ENCODE assay signal across 31 mouse cellular contexts in genomic region chr5:43504243-43504786, GRCm38 (mm10). TPM values are rescaled to one million over a fixed set of nuclear protein-coding genes. Genes with fewer than 3 reads are reported as not detected.
DNase-seq lines count a peak whose midpoint lies in the region; ATAC-seq and TF ChIP-seq lines count a peak whose summit lies in the region.
"Had no signal": no experiment of that assay in that cellular context is flagged by ENCODE, and none has a peak within 500 bp of the region (broad histone marks: within the 10 kb centered on the region; RNA-seq: fewer than 3 reads in every experiment).

No protein-coding gene starts in this region.

- no peak overlapping the region for H3K4me2 ChIP-seq in intestine, embryonic 14.5 days (ENCODE audit: low read length)
- H3K4me2 ChIP-seq in intestine, embryonic 15.5 days (replicated peaks), result no peak overlapping the region
- no peak overlapping the region for H3K4me2 ChIP-seq in CH12.LX (ENCODE audit: insufficient read depth, low read depth, poor library complexity, severe bottlenecking)
- H3K4me2 ChIP-seq in limb, embryonic 13.5 days (replicated peaks), result no peak overlapping the region
- no peak overlapping the region for H3K4me2 ChIP-seq in heart, embryonic 12.5 days
- H3K4me2 ChIP-seq: embryonic facial prominence, embryonic 12.5 days; heart, embryonic 11.5 days; liver, embryonic 15.5 days; lung, embryonic 15.5 days; neural tube, embryonic 12.5 days had no signal

- no peak overlapping the region for H3K4me3 ChIP-seq in intestine, embryonic 14.5 days (ENCODE audit: low read depth, low read length)
- no peak overlapping the region for H3K4me3 ChIP-seq in intestine, embryonic 15.5 days (replicated peaks)
- H3K4me3 ChIP-seq in CH12.LX (replicated peaks in 1 of 3; ENCODE audit: low read depth in 2 of 3, low read length in 2 of 3, poor library complexity in 1 of 3), result no peak overlapping the region
- no peak overlapping the region for H3K4me3 ChIP-seq in embryonic facial prominence, embryonic 10.5 days
- no peak overlapping the region for H3K4me3 ChIP-seq in limb, embryonic 13.5 days
- H3K4me3 ChIP-seq in heart, embryonic 12.5 days, result no peak overlapping the region
- H3K4me3 ChIP-seq: embryonic facial prominence, embryonic 12.5 days; gastrocnemius, adult 2 months; liver, embryonic 15.5 days; lung, embryonic 15.5 days; neural tube, embryonic 12.5 days had no signal

- dilution Hi-C loops in CH12.LX (cut with MboI; ENCODE audit: extremely low pct_ligation_motif_present, extremely low pct_unique_long_range_greater_than_20kb, low sequenced_read_pairs), result no loop called here

- DNase-seq in intestine, embryonic 14.5 days (ENCODE audit: low spot score), result peak; percentile 32
- DNase-seq in CH12.LX (ENCODE audit: extremely low read depth), result no peak
- peak; percentile 50 for DNase-seq in embryonic facial prominence, embryonic 10.5 days (ENCODE audit: low spot score)
- DNase-seq in frontal cortex, postnatal 36 days (ENCODE audit: low spot score in 2 of 2), result no peak
- no peak for DNase-seq in layer of hippocampus, postnatal 10 days (ENCODE audit: low spot score in 2 of 2)
- DNase-seq: adrenal gland, adult 8-10 months; cerebellum, adult 2 months; cerebellum, postnatal 25 days; forebrain, postnatal 0 days; gastrocnemius, adult 2 months; heart, postnatal 14 days; kidney, adult 2 months; kidney, postnatal 14 days; layer of hippocampus, postnatal 36 days; liver; lung, postnatal 4 days; retina, postnatal 1 day; thymus, postnatal 25 days had no signal

- in situ Hi-C loops in CH12.LX (cut with MboI; ENCODE audit: low pct_ligation_motif_present, low pct_unique_long_range_greater_than_20kb, low sequenced_read_pairs), result no loop called here

- WGBS in intestine, embryonic 14.5 days, result 56% methylated on average over 2 of the region's 2 CpGs
- WGBS in intestine, embryonic 15.5 days, result 68% methylated on average over 2 of the region's 2 CpGs
- 39% methylated on average over 2 of the region's 2 CpGs for WGBS in embryonic facial prominence, embryonic 10.5 days
- 6% methylated on average over 2 of the region's 2 CpGs for WGBS in limb, embryonic 13.5 days
- 65% methylated on average over 2 of the region's 2 CpGs for WGBS in heart, embryonic 12.5 days

- no peaks in the 10 kb centered on the region for H3K27me3 ChIP-seq in intestine, embryonic 14.5 days (replicated peaks; ENCODE audit: control insufficient read depth, insufficient read depth, low read length)
- H3K27me3 ChIP-seq in intestine, embryonic 15.5 days (replicated peaks), result no peaks in the 10 kb centered on the region
- no peaks in the 10 kb centered on the region for H3K27me3 ChIP-seq in CH12.LX (replicated peaks)
- H3K27me3 ChIP-seq in embryonic facial prominence, embryonic 10.5 days (replicated peaks; ENCODE audit: low read depth, poor library complexity, severe bottlenecking), result no peaks in the 10 kb centered on the region
- H3K27me3 ChIP-seq in limb, embryonic 13.5 days, result no peaks in the 10 kb centered on the region
- no peaks in the 10 kb centered on the region for H3K27me3 ChIP-seq in heart, embryonic 12.5 days (replicated peaks)
- H3K27me3 ChIP-seq: embryonic facial prominence, embryonic 12.5 days; liver, embryonic 15.5 days; lung, embryonic 15.5 days; neural tube, embryonic 12.5 days had no signal

- TF ChIP-seq CTCF in CH12.LX (conservative IDR thresholded peaks at IDR 0.05 in 1 of 2, IDR thresholded peaks at IDR 0.05 in 1 of 2; ENCODE audit: low read depth in 2 of 2, low read length in 2 of 2), result peak in 1 of 2 experiments; percentile 19; a peak in 1 of 4 replicates

- H3K4me1 ChIP-seq in intestine, embryonic 14.5 days (replicated peaks; ENCODE audit: control insufficient read depth, insufficient read depth, low read length), result no peaks in the 10 kb centered on the region
- no peaks in the 10 kb centered on the region for H3K4me1 ChIP-seq in intestine, embryonic 15.5 days (replicated peaks)
- peaks cover 0 to 13% of the 10 kb centered on the region in 2 experiments; a peak in 2 of 4 replicates for H3K4me1 ChIP-seq in CH12.LX (ENCODE audit: control insufficient read depth in 1 of 2, insufficient read depth in 2 of 2)
- H3K4me1 ChIP-seq in embryonic facial prominence, embryonic 10.5 days, result peaks cover 11% of the 10 kb centered on the region
- peaks cover 8% of the 10 kb centered on the region; the same call in 1 of the 2 replicates for H3K4me1 ChIP-seq in limb, embryonic 13.5 days
- H3K4me1 ChIP-seq in heart, embryonic 12.5 days (replicated peaks), result 0 out of 2 replicates have a peak, but pooled peaks cover 2% of the 10 kb centered on the region
- H3K4me1 ChIP-seq: liver, embryonic 15.5 days; neural tube, embryonic 12.5 days had no signal

- H3K36me3 ChIP-seq in intestine, embryonic 14.5 days (ENCODE audit: control insufficient read depth, insufficient read depth, low read length), result no peaks in the 10 kb centered on the region
- H3K36me3 ChIP-seq in intestine, embryonic 15.5 days, result no peaks in the 10 kb centered on the region
- no peaks in the 10 kb centered on the region for H3K36me3 ChIP-seq in CH12.LX (replicated peaks in 1 of 2; ENCODE audit: control insufficient read depth in 1 of 2, insufficient read depth in 1 of 2, low read length in 1 of 2)
- no peaks in the 10 kb centered on the region for H3K36me3 ChIP-seq in embryonic facial prominence, embryonic 10.5 days (replicated peaks)
- no peaks in the 10 kb centered on the region for H3K36me3 ChIP-seq in limb, embryonic 13.5 days
- no peaks in the 10 kb centered on the region for H3K36me3 ChIP-seq in heart, embryonic 12.5 days
- H3K36me3 ChIP-seq: embryonic facial prominence, embryonic 12.5 days; G1E; liver, embryonic 15.5 days; lung, embryonic 15.5 days; neural tube, embryonic 12.5 days had no signal

- no peak for TF ChIP-seq POLR2A in CH12.LX (IDR thresholded peaks at IDR 0.05; ENCODE audit: low read depth, low read length)

- no peaks in the 10 kb centered on the region for H3K9me3 ChIP-seq in intestine, embryonic 14.5 days (ENCODE audit: control insufficient read depth, low read length)
- H3K9me3 ChIP-seq in intestine, embryonic 15.5 days, result no peaks in the 10 kb centered on the region
- H3K9me3 ChIP-seq in CH12.LX (replicated peaks; ENCODE audit: low read length), result no peaks in the 10 kb centered on the region
- H3K9me3 ChIP-seq in embryonic facial prominence, embryonic 10.5 days, result no peaks in the 10 kb centered on the region
- H3K9me3 ChIP-seq in limb, embryonic 13.5 days, result no peaks in the 10 kb centered on the region
- no peaks in the 10 kb centered on the region for H3K9me3 ChIP-seq in heart, embryonic 12.5 days (replicated peaks)
- H3K9me3 ChIP-seq: embryonic facial prominence, embryonic 12.5 days; G1E; liver, embryonic 15.5 days; lung, embryonic 15.5 days; neural tube, embryonic 12.5 days had no signal

- TF ChIP-seq RAD21 in CH12.LX (IDR thresholded peaks at IDR 0.05; ENCODE audit: low read depth, low read length), result peak; percentile 20

- no peak overlapping the region for H3K9ac ChIP-seq in intestine, embryonic 14.5 days (ENCODE audit: low read length)
- no peak overlapping the region for H3K9ac ChIP-seq in intestine, embryonic 15.5 days
- H3K9ac ChIP-seq in CH12.LX (ENCODE audit: insufficient read depth, low read depth), result no peak overlapping the region
- no peak overlapping the region for H3K9ac ChIP-seq in limb, embryonic 13.5 days
- no peak overlapping the region for H3K9ac ChIP-seq in heart, embryonic 12.5 days
- H3K9ac ChIP-seq: embryonic facial prominence, embryonic 12.5 days; forebrain, postnatal 0 days; liver, embryonic 15.5 days; lung, embryonic 15.5 days; neural tube, embryonic 12.5 days had no signal

- no peak for ATAC-seq in intestine, embryonic 14.5 days (replicated peaks; ENCODE audit: low FRiP score, low TSS enrichment, low read depth)
- no peak for ATAC-seq in intestine, embryonic 15.5 days
- ATAC-seq in limb, embryonic 13.5 days (ENCODE audit: low FRiP score, low read depth), result peak; percentile 67
- ATAC-seq in heart, embryonic 12.5 days (ENCODE audit: insufficient number of reproducible peaks, low FRiP score), result no peak
- ATAC-seq: activated CD4-positive, CD25-positive, alpha-beta regulatory T cell, adult 4 months; forebrain, postnatal 0 days; hindbrain, postnatal 0 days had no signal

- no peak overlapping the region for H3K27ac ChIP-seq in intestine, embryonic 14.5 days (ENCODE audit: low read depth)
- H3K27ac ChIP-seq in intestine, embryonic 15.5 days, result no peak overlapping the region
- H3K27ac ChIP-seq in CH12.LX (ENCODE audit: insufficient read depth, low read depth), result no peak overlapping the region
- H3K27ac ChIP-seq in embryonic facial prominence, embryonic 10.5 days (replicated peaks), result no peak overlapping the region; the same call in 1 of the 2 replicates
- no peak overlapping the region for H3K27ac ChIP-seq in limb, embryonic 13.5 days
- H3K27ac ChIP-seq in heart, embryonic 12.5 days (ENCODE audit: poor library complexity, severe bottlenecking), result no peak overlapping the region
- H3K27ac ChIP-seq: embryonic facial prominence, embryonic 12.5 days; gastrocnemius, adult 2 months; hindbrain, postnatal 0 days; liver, embryonic 15.5 days; lung, embryonic 15.5 days; neural tube, embryonic 12.5 days had no signal

- no peaks in the 10 kb centered on the region for H3K79me2 ChIP-seq in CH12.LX (replicated peaks; ENCODE audit: control insufficient read depth, extremely low read depth, insufficient read depth, poor library complexity, severe bottlenecking)

- no peak for TF ChIP-seq EP300 in CH12.LX (IDR thresholded peaks at IDR 0.05; ENCODE audit: low read length)

TF ChIP-seq in CH12.LX, 34 proteins besides CTCF, POLR2A, EP300 and RAD21:
- TF ChIP-seq ZNF384 (IDR thresholded peaks at IDR 0.05; ENCODE audit: low read depth, low read length) (peak; percentile 81), BHLHE40 (IDR thresholded peaks at IDR 0.05; ENCODE audit: low read depth, low read length) (no peak), USF2 (conservative IDR thresholded peaks at IDR 0.05; ENCODE audit: low read depth, low read length) (no peak), JUND (conservative IDR thresholded peaks at IDR 0.05; ENCODE audit: low read depth, low read length) (no peak)

RNA-seq across cellular contexts. Expression of gene C1qtnf7, which starts 11.0 kb away (rescaled TPM):
- polyA plus RNA-seq in intestine, embryonic 14.5 days (2014; fragmentation: Nextera tagmentation; extraction: Ambion mirVana), result 6.7 and 6.8 TPM in 2 replicates
- 7.3 and 7.5 TPM in 2 replicates for polyA plus RNA-seq in intestine, embryonic 15.5 days (2015; fragmentation: Nextera tagmentation; extraction: Ambion mirVana)
- total RNA-seq in CH12.LX (2012; rRNA removed), result not detected in 2 replicates
- total RNA-seq in CH12.LX (2014; rRNA removed), result not detected in 2 replicates
- polyA plus RNA-seq in CH12.LX (2012; ENCODE audit: insufficient read length, low read depth), result not detected in 2 replicates
- polyA plus RNA-seq in embryonic facial prominence, embryonic 10.5 days (2016; fragmentation: Nextera tagmentation; extraction: Ambion mirVana), result 0.52 and 1.1 TPM in 2 replicates
- 10.0 and 10.6 TPM in 2 replicates for polyA plus RNA-seq in limb, embryonic 13.5 days (2015; fragmentation: Nextera tagmentation; extraction: Ambion mirVana)
- polyA plus RNA-seq in heart, embryonic 12.5 days (2016; fragmentation: Nextera tagmentation; extraction: Ambion mirVana), result 4.7 TPM in 2 replicates
- total RNA-seq in layer of hippocampus, postnatal 10 days (2021), result under 1 TPM; 0.82 to 0.83 TPM
- total RNA-seq: megakaryocyte-erythroid progenitor cell, adult 5-6 weeks; monocyte, adult 5-6 weeks had no signal
- polyA plus RNA-seq: activated CD4-positive, CD25-positive, alpha-beta regulatory T cell, adult 4 months; G1E had no signal

Comparison
In these comparisons a context has a peak if more than half of its experiments do, and no peak if none do; other contexts are left out.
1. DNase-seq: peak in intestine, embryonic 14.5 days (single experiment) and embryonic facial prominence, embryonic 10.5 days (single experiment); none in CH12.LX (single experiment), frontal cortex, postnatal 36 days (0 of 2) and layer of hippocampus, postnatal 10 days (0 of 2).